Mouse (Mus musculus) CD4-positive naive resting alpha-beta T cell, adult 57 days (primary cell): Measurements from ENCODE around the gene Cyp27a1. TPM values are rescaled to one million over a fixed set of nuclear protein-coding genes. Genes with fewer than 3 reads are reported as not detected.

Experiments
- total RNA-seq: library from RNA; stranded (reverse); gene quantifications from one replicate; pipeline ENCODE4 v1.2.4, GENCODE M21; 2023

The Cyp27a1 gene
- total RNA-seq, result 0.33 TPM

DNA sequence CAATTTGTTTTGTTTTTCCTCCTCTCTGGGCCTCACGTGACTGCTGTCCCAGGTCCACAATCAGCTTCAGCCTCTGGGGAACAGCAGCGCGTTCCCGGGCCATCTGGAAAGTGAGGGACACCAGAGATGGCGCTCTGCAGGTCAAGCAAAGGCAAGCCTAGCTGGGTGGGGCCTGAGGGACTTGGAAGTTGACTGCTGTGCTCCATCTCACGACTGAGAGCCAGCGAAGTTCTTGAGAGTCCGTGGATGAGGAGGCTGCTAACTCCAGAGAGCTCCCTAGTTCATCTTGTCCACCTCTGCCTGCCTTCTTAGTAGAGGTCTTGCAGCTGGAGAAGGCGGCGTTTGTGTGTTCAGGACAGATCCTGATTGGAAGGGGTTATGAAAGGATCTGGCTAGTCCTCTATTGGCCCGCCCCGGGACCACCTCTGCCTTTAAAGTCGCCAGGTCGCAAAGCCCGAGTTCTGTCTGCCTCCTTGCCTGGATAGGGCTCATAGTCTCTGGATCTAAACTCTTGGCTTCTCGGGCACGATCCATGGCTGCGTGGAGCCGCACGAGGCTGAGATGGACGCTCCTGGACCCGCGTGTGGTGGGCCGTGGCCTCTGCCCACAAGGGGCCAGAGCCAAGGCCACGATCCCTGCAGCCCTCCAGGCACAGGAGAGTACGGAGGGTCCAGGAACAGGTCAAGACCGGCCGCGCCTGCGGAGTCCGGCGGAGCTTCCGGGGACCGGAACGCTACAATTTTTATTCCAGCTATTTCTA, at the start of gene Cyp27a1:
Gene Cyp27a1 (plus strand): TSS at position 476 of the 760 bp plus-strand sequence.

DNA sequence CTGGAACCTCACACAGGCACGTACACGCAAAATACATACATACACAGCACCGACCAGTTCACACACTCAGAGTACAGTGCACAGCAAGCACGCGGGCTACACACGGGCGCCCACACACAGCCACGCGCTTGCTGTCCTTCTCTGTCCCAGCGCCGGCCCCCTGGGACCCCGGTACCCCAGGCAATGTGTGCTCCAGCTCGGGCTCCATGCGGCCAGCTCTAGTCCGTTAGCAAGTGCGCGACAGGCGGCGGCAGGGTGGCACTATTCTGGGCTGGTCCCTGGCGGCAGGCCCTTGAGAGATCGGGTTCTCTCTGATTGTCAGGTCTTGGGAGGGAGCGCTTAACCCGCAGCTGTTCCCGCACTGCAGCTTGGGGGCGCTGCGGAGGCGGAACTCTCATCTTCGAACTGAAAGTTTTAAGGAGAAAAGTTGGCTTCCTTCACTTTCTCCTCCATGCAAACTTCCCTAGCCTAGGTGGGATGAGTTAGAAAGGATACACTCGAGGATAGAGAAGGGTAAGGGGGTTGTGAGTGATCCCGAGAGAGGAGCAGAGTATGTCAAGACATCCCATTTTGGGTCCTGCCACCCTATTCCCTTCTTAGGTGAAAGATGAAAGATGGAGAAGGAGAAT, 35.4 kb downstream of the Cyp27a1 start, which contains the start of gene Prkag3:
Gene Prkag3 (minus strand): TSS at position 579 of the 629 bp plus-strand sequence.

DNA sequence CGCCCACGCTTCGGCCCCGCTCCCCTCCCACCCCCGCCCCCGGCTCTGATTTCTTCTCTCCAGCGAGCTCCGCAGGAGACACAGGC, 58.3 kb downstream of the Cyp27a1 start, which contains the start of gene Wnt6:
Gene Wnt6 (plus strand): TSS at position 48 of the 86 bp plus-strand sequence.

Other genes starting within 250 kb of the Cyp27a1 start
- gene Cnot9, start 207.5 kb upstream of the Cyp27a1 start, total RNA-seq, result 26.5 TPM
- not detected for gene Plcd4, start 170.7 kb upstream of the Cyp27a1 start, total RNA-seq
- gene Usp37, start 169.3 kb upstream of the Cyp27a1 start, total RNA-seq, result 28.5 TPM
- gene Zfp142, start 125.3 kb upstream of the Cyp27a1 start, total RNA-seq, result 51.8 TPM
- gene Bcs1l, start 125.3 kb upstream of the Cyp27a1 start, total RNA-seq, result 8.1 TPM
- 44.4 TPM for gene Rnf25, start 112.2 kb upstream of the Cyp27a1 start, total RNA-seq
- not detected for gene Stk36, start 112.1 kb upstream of the Cyp27a1 start, total RNA-seq
- 59.9 TPM for gene Ttll4, start 51.8 kb upstream of the Cyp27a1 start, total RNA-seq
- gene Prkag3, start 35.6 kb downstream of the Cyp27a1 start, total RNA-seq, result not detected
- not detected for gene Wnt6, start 58.3 kb downstream of the Cyp27a1 start, total RNA-seq
- 0.24 TPM for gene Wnt10a, start 77.9 kb downstream of the Cyp27a1 start, total RNA-seq
- gene Cdk5r2, start 141.4 kb downstream of the Cyp27a1 start, total RNA-seq, result not detected
- not detected for gene Fev, start 171.8 kb downstream of the Cyp27a1 start, total RNA-seq
- gene Cryba2, start 179.6 kb downstream of the Cyp27a1 start, total RNA-seq, result not detected
- gene Cfap65, start 222.0 kb downstream of the Cyp27a1 start, total RNA-seq, result not detected
- gene Ihh, start 238.1 kb downstream of the Cyp27a1 start, total RNA-seq, result 0.24 TPM